Mouse (Mus musculus) liver, embryonic 15.5 days (tissue): ENCODE data around the gene Prelid1. TPM values are rescaled to one million over a fixed set of nuclear protein-coding genes. Genes with fewer than 3 reads are reported as not detected.

ENCODE experiments used
- ATAC-seq: fragments of 200-750 bp; cut with Nextera tagmentation; 2 replicates; pipeline ENCODE4 v1.8.0; 2017; ENCODE audit warnings: moderate number of reproducible peaks, mild to moderate bottlenecking, moderate library complexity; ENCODE audit not compliant: insufficient read depth
- H3K27ac ChIP-seq: fragments of 300-500 bp; sonication (generic); replicated peaks from 2 replicates; pipeline ENCODE4 v1.5.1; 2015; ENCODE audit warnings: mild to moderate bottlenecking, inconsistent platforms
- H3K27me3 ChIP-seq: fragments of 300-500 bp; sonication (generic); 2 replicates; pipeline ENCODE4 v1.6.1; 2015; ENCODE audit warnings: mild to moderate bottlenecking, inconsistent platforms
- H3K36me3 ChIP-seq: fragments of 300-500 bp; sonication (generic); replicated peaks from 2 replicates; pipeline ENCODE4 v1.6.1; 2015; ENCODE audit warnings: moderate library complexity, mild to moderate bottlenecking, inconsistent platforms
- H3K4me1 ChIP-seq: fragments of 300-500 bp; sonication (generic); replicated peaks from 2 replicates; pipeline ENCODE4 v1.6.1; 2015; ENCODE audit warnings: inconsistent platforms
- H3K4me2 ChIP-seq: fragments of 300-500 bp; sonication (generic); 2 replicates; pipeline ENCODE4 v1.6.1; 2015; ENCODE audit warnings: moderate library complexity, mild to moderate bottlenecking, inconsistent platforms
- H3K4me3 ChIP-seq: fragments of 300-500 bp; sonication (generic); replicated peaks from 2 replicates; pipeline ENCODE4 v1.5.1; 2015; ENCODE audit warnings: mild to moderate bottlenecking, inconsistent platforms
- H3K9ac ChIP-seq: fragments of 300-500 bp; sonication (generic); 2 replicates; pipeline ENCODE4 v1.6.1; 2015; ENCODE audit warnings: moderate library complexity, mild to moderate bottlenecking, inconsistent platforms
- H3K9me3 ChIP-seq: fragments of 300-500 bp; sonication (generic); replicated peaks from 2 replicates; pipeline ENCODE4 v1.6.1; 2016; ENCODE audit warnings: inconsistent platforms
- WGBS: fragments of 180-500 bp; shearing (Covaris S2); methylation state at CpG from one replicate; pipeline ENCODE4 v1.1.7; 2015; ENCODE audit warnings: mixed read lengths; ENCODE audit not compliant: insufficient replicate concordance; 5-methylcytosine and 5-hydroxymethylcytosine counted together
- polyA plus RNA-seq: library from polyadenylated mRNA; unstranded; fragments of >200 nt; fragmentation: Nextera tagmentation; extraction: Ambion mirVana; gene quantifications from 2 replicates; pipeline ENCODE4 v1.2.1, GENCODE M21; 2015

Gene Prelid1
- polyA plus RNA-seq, 1 experiment from 2014 or later, result 211 TPM

- H3K27ac ChIP-seq, result no peak overlapping the region
- H3K27me3 ChIP-seq, result 0 out of 2 replicates have a peak, but pooled peaks cover 20% of the 10 kb centered on the region
- H3K9me3 ChIP-seq, result no peaks in the 10 kb centered on the region
- H3K4me3 ChIP-seq, result no peak overlapping the region
- ATAC-seq, result no peak
- WGBS, result 65% methylated on average over 4 of the region's 4 CpGs
- no peaks in the 10 kb centered on the region for H3K36me3 ChIP-seq
- no peak overlapping the region for H3K9ac ChIP-seq
- peaks cover 31% of the 10 kb centered on the region for H3K4me1 ChIP-seq
- no peak overlapping the region for H3K4me2 ChIP-seq
Measured at GRCm38 (mm10) chr13:55335701-55336100, 15.4 kb downstream of the Prelid1 start.

- Histone ChIP-seq H3K27me3 (0 out of 2 replicates have a peak, but pooled peaks cover 14% of the 10 kb centered on the region), H3K27ac (no peak overlapping the region), H3K4me1 (peaks cover 22% of the 10 kb centered on the region), H3K9me3 (no peaks in the 10 kb centered on the region), H3K36me3 (no peaks in the 10 kb centered on the region), H3K4me2 (no peak overlapping the region), H3K4me3 (no peak overlapping the region), H3K9ac (no peak overlapping the region)
- WGBS, result 60% methylated on average over 10 of the region's 10 CpGs
- ATAC-seq, result no peak
Measured at GRCm38 (mm10) chr13:55337341-55337975, 17.2 kb downstream of the Prelid1 start.

- peaks cover 27% of the 10 kb centered on the region for H3K4me1 ChIP-seq
- WGBS, result 54% methylated on average over 12 of the region's 12 CpGs
- H3K4me3 ChIP-seq, result no peak overlapping the region
- H3K27ac ChIP-seq, result no peak overlapping the region
- no peak overlapping the region for H3K9ac ChIP-seq
- H3K9me3 ChIP-seq, result no peaks in the 10 kb centered on the region
- 0 out of 2 replicates have a peak, but pooled peaks cover 7% of the 10 kb centered on the region for H3K27me3 ChIP-seq
- no peak overlapping the region for H3K4me2 ChIP-seq
- no peak for ATAC-seq
- H3K36me3 ChIP-seq, result no peaks in the 10 kb centered on the region
Measured at GRCm38 (mm10) chr13:55338131-55339054, 18.1 kb downstream of the Prelid1 start.

GRCm38 (mm10) chr13:55339259-55339658, 19.0 kb downstream of the Prelid1 start:
- ATAC-seq, result peak; percentile 57
- Histone ChIP-seq H3K27ac (no peak overlapping the region), H3K4me1 (peaks cover 27% of the 10 kb centered on the region), H3K4me3 (0 out of 2 replicates have a peak overlapping the region, but pooled peaks have one; percentile 4), H3K4me2 (peak overlapping the region; percentile 27; the same call in 1 of the 2 replicates), H3K9ac (peak overlapping the region; percentile 35; the same call in 1 of the 2 replicates), H3K36me3 (peaks cover 6% of the 10 kb centered on the region), H3K9me3 (no peaks in the 10 kb centered on the region), H3K27me3 (0 out of 2 replicates have a peak, but pooled peaks cover 7% of the 10 kb centered on the region)
- 30% methylated on average over 2 of the region's 2 CpGs for WGBS

- peaks cover 39% of the 10 kb centered on the region for H3K36me3 ChIP-seq
- no peak overlapping the region for H3K4me3 ChIP-seq
- no peaks in the 10 kb centered on the region for H3K9me3 ChIP-seq
- H3K4me2 ChIP-seq, result no peak overlapping the region
- no peaks in the 10 kb centered on the region for H3K27me3 ChIP-seq
- H3K4me1 ChIP-seq, result peaks cover 22% of the 10 kb centered on the region
- H3K27ac ChIP-seq, result no peak overlapping the region
- no peak for ATAC-seq
- H3K9ac ChIP-seq, result no peak overlapping the region
- WGBS, result 43% methylated on average over 11 of the region's 11 CpGs
Measured at GRCm38 (mm10) chr13:55342469-55342868, 22.2 kb downstream of the Prelid1 start.

- no peaks in the 10 kb centered on the region for H3K9me3 ChIP-seq
- peaks cover 10% of the 10 kb centered on the region for H3K4me1 ChIP-seq
- H3K9ac ChIP-seq, result no peak overlapping the region
- no peaks in the 10 kb centered on the region for H3K27me3 ChIP-seq
- ATAC-seq, result no peak
- H3K4me2 ChIP-seq, result no peak overlapping the region
- peaks cover 56% of the 10 kb centered on the region for H3K36me3 ChIP-seq
- 74% methylated on average over 7 of the region's 7 CpGs for WGBS
- no peak overlapping the region for H3K4me3 ChIP-seq
- H3K27ac ChIP-seq, result no peak overlapping the region
Measured at GRCm38 (mm10) chr13:55344286-55344685, 24.0 kb downstream of the Prelid1 start.

- Histone ChIP-seq H3K9me3 (no peaks in the 10 kb centered on the region), H3K36me3 (peaks cover 80% of the 10 kb centered on the region), H3K9ac (no peak overlapping the region), H3K4me1 (peaks cover 6% of the 10 kb centered on the region; the same call in 1 of the 2 replicates), H3K27ac (no peak overlapping the region), H3K4me2 (no peak overlapping the region), H3K4me3 (no peak overlapping the region), H3K27me3 (no peaks in the 10 kb centered on the region)
- ATAC-seq, result no peak
- WGBS, result 68% methylated on average over 11 of the region's 11 CpGs
Measured at GRCm38 (mm10) chr13:55346745-55347144, 26.4 kb downstream of the Prelid1 start.

GRCm38 (mm10) chr13:55361145-55361544, 40.8 kb downstream of the Prelid1 start:
- Histone ChIP-seq H3K4me3 (peak overlapping the region; percentile 98), H3K36me3 (peaks cover 49% of the 10 kb centered on the region), H3K27me3 (no peaks in the 10 kb centered on the region), H3K27ac (peak overlapping the region; percentile 51), H3K4me1 (peaks cover 46% of the 10 kb centered on the region), H3K9ac (peak overlapping the region; percentile 98), H3K9me3 (no peaks in the 10 kb centered on the region), H3K4me2 (peak overlapping the region; percentile 68)
- no peak for ATAC-seq

- H3K4me3 ChIP-seq, result peak overlapping the region; percentile 98
- WGBS, result under 1% methylated on average over 32 of the region's 32 CpGs
- H3K27ac ChIP-seq, result peak overlapping the region; percentile 98
- peak overlapping the region; percentile 98 for H3K9ac ChIP-seq
- peak overlapping the region; percentile 68 for H3K4me2 ChIP-seq
- H3K27me3 ChIP-seq, result no peaks in the 10 kb centered on the region
- H3K9me3 ChIP-seq, result no peaks in the 10 kb centered on the region
- peak; percentile 53 for ATAC-seq
- H3K36me3 ChIP-seq, result peaks cover 41% of the 10 kb centered on the region
- peaks cover 48% of the 10 kb centered on the region for H3K4me1 ChIP-seq
Measured at GRCm38 (mm10) chr13:55361974-55362452, 41.7 kb downstream of the Prelid1 start.

GRCm38 (mm10) chr13:55362453-55363060, 42.3 kb downstream of the Prelid1 start, which contains the start of gene Lman2:
TSS of gene Lman2 (minus strand) at chr13:55362783.
- Histone ChIP-seq H3K27ac (peak within 1 kb of the TSS; percentile 98), H3K36me3 (peaks cover 36% of the 10 kb centered on the region), H3K4me2 (peak within 1 kb of the TSS; percentile 68), H3K4me1 (peaks cover 52% of the 10 kb centered on the region), H3K27me3 (no peaks in the 10 kb centered on the region), H3K4me3 (peak within 1 kb of the TSS; percentile 98), H3K9ac (peak within 1 kb of the TSS; percentile 98), H3K9me3 (no peaks in the 10 kb centered on the region)
- peak; percentile 96 for ATAC-seq
- WGBS, result under 1% methylated on average over 35 of the region's 35 CpGs
